Mouse (Mus musculus) stomach, embryonic 16.5 days (tissue): ENCODE data around the gene Mrpl58. TPM values are rescaled to one million over a fixed set of nuclear protein-coding genes. Genes with fewer than 3 reads are reported as not detected.
A peak's percentile ranks its signal among the peaks of the same experiment; 100 is the strongest.

ENCODE experiments used
- ATAC-seq: fragments of 200-750 bp; cut with Nextera tagmentation; 2 replicates; pipeline ENCODE4 v1.8.0; 2017; ENCODE audit warnings: moderate number of reproducible peaks, moderate TSS enrichment; ENCODE audit not compliant: insufficient read depth, low FRiP score
- H3K27ac ChIP-seq: fragments of 300-500 bp; sonication (generic); 2 replicates; pipeline ENCODE4 v1.5.1; 2014; ENCODE audit warnings: low read length
- H3K27me3 ChIP-seq: fragments of 300-500 bp; sonication (generic); 2 replicates; pipeline ENCODE4 v1.6.1; 2014; ENCODE audit warnings: low read length, control low read depth, mixed read lengths; ENCODE audit not compliant: control insufficient read depth, insufficient read depth
- H3K36me3 ChIP-seq: fragments of 300-500 bp; sonication (generic); 2 replicates; pipeline ENCODE4 v1.6.1; 2014; ENCODE audit warnings: low read length; ENCODE audit not compliant: control insufficient read depth, insufficient read depth
- H3K4me1 ChIP-seq: fragments of 300-500 bp; sonication (generic); 2 replicates; pipeline ENCODE4 v1.6.1; 2014; ENCODE audit warnings: low read length, control low read depth, mixed read lengths; ENCODE audit not compliant: control insufficient read depth, insufficient read depth
- H3K4me2 ChIP-seq: fragments of 300-500 bp; sonication (generic); 2 replicates; pipeline ENCODE4 v1.6.1; 2014; ENCODE audit warnings: low read depth, low read length, mixed read lengths
- H3K4me3 ChIP-seq: fragments of 300-500 bp; sonication (generic); replicated peaks from 2 replicates; pipeline ENCODE4 v1.5.1; 2014; ENCODE audit warnings: mild to moderate bottlenecking, low read length
- H3K9ac ChIP-seq: fragments of 300-500 bp; sonication (generic); 2 replicates; pipeline ENCODE4 v1.6.1; 2014; ENCODE audit warnings: low read length
- H3K9me3 ChIP-seq: fragments of 300-500 bp; sonication (generic); replicated peaks from 2 replicates; pipeline ENCODE4 v1.6.1; 2016; ENCODE audit warnings: low read length, control low read depth; ENCODE audit not compliant: control insufficient read depth
- WGBS: fragments of 180-500 bp; shearing (Covaris S2); extraction: QIAGEN DNeasy Blood & Tissue Kit; methylation state at CpG from one replicate; pipeline ENCODE4 v1.1.7; 2014; 5-methylcytosine and 5-hydroxymethylcytosine counted together
- polyA plus RNA-seq: library from polyadenylated mRNA; unstranded; fragments of >200 nt; fragmentation: Nextera tagmentation; extraction: Ambion mirVana; gene quantifications from 2 replicates; pipeline ENCODE4 v1.2.1, GENCODE M21; 2015

The Mrpl58 gene
- polyA plus RNA-seq, 1 experiment from 2014 or later, result 160 TPM

DNA sequence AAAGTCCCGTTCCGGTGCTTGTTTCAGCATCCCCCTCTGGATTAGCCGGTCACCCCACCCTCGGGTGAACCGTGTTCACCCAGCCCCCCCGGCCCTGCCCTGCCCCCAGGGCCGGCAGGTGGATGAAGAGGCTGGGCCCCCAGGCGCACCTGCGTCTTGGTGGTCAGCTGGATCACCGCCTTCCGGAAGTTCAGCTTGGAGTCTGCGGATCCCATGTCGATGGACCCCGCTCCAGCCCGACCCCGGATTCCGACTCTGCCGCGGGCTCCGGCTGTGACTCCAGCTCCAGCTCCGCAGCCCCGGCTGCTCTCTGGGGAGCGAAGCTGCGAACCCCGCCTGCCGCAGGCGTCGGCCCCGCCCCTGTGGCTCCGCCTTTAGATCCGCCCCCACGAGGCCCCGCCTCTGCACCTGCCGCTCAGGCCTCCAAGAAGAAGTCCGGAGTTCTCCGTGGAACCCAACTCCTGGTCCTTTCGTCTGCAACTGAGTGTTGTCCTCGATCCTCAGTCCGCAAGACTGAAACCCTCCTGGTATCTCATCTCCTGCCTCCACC lies 36.1 kb upstream of the Mrpl58 start, which contains the start of gene Hid1:
TSS of gene Hid1 (minus strand) at position 362 of the 550 bp plus-strand sequence.
- Histone ChIP-seq H3K36me3 (no peaks in the 10 kb centered on the region), H3K4me3 (peak within 1 kb of the TSS; percentile 63), H3K27ac (peak within 1 kb of the TSS; percentile 62), H3K9ac (peak within 1 kb of the TSS; percentile 77), H3K4me2 (peak within 1 kb of the TSS; percentile 82), H3K9me3 (no peaks in the 10 kb centered on the region), H3K27me3 (peaks cover 15% of the 10 kb centered on the region), H3K4me1 (peaks cover 33% of the 10 kb centered on the region)
- under 1% methylated on average over 39 of the region's 39 CpGs for WGBS
- ATAC-seq, result peak; percentile 75

DNA sequence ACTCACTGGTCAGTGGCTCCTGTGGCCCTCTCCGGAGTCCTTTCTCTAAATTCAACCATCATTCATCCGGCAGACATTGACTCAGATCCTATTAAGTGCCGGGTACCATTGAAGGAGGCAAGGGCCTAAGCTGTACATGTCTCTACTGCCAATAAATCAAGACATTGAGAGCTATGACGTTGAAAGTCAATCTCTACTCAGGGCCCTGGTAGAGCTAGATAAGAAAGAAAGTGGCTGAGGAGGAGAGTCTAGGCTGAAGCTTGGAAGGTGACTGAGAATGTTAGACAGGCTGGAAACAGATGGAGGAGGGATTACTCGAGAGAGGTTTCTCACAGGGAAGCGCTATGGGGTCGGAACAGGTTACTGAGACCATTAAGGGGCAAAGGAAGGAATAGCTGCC lies 33.2 kb upstream of the Mrpl58 start:
- H3K4me1 ChIP-seq, result peaks cover 25% of the 10 kb centered on the region
- no peak overlapping the region for H3K4me2 ChIP-seq
- ATAC-seq, result no peak
- H3K36me3 ChIP-seq, result no peaks in the 10 kb centered on the region
- WGBS, result 52% methylated on average over 7 of the region's 7 CpGs
- H3K9me3 ChIP-seq, result no peaks in the 10 kb centered on the region
- no peak overlapping the region for H3K9ac ChIP-seq
- no peak overlapping the region for H3K4me3 ChIP-seq
- H3K27me3 ChIP-seq, result peaks cover 28% of the 10 kb centered on the region
- no peak overlapping the region for H3K27ac ChIP-seq

DNA sequence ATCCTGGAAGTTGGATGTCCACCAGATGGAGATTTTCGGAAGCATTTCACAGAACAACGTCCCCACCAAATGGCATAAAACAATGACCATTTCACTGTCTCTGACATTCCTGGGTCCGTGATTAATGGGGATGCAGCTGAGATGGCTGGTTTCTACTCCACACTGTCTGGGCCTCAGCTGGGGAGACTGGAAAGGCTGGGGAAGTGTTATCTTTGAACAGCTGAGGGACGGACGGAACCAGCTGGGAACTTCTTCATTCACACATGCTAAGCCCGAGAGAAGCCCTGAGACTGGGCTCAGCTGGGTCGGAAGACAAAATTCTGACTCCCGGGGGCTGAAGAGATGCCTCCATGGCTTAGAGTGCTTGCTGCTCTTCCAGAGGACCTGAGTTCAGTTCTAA lies 32.2 kb upstream of the Mrpl58 start:
- Histone ChIP-seq H3K9me3 (no peaks in the 10 kb centered on the region), H3K4me1 (peaks cover 18% of the 10 kb centered on the region), H3K9ac (no peak overlapping the region), H3K4me3 (no peak overlapping the region), H3K27me3 (peaks cover 27% of the 10 kb centered on the region), H3K36me3 (no peaks in the 10 kb centered on the region), H3K27ac (no peak overlapping the region), H3K4me2 (no peak overlapping the region)
- 53% methylated on average over 8 of the region's 8 CpGs for WGBS
- no peak for ATAC-seq

DNA sequence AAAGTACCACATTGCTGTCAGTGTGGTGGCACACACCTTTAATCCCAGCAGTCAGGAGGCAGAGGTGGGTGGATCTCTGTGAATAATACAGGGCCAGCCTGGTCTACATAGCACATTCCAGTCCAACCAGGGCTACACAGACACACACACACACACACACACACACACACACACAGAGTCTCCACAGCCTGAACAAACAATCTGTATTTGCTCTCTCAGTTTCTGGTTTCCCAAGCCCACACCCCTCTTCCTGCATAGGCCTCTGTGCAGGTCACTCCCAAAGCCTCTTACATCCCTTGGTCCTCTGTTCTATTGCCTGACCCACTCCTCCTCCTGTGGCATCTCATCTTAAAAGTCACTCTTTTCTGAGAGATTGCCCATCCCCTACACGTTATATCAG lies 31.5 kb upstream of the Mrpl58 start:
- H3K4me3 ChIP-seq, result no peak overlapping the region

DNA sequence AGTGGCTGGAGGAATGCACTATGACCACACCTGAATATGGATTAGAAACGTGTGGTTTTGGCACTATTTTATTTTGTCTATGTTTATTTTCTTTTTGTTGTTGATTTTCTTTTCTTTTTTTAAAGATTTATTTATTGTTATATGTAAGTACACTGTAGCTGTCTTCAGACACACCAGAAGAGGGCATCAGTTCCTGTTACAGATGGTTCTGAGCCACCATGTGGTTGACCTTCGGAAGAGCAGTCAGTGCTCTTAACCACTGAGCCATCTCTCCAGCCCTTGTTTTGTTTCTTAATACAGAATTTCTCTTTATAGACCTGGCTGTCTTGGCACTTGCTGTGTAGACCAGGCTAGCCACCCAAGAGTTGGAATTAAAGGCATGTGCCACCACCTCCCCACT lies 30.8 kb upstream of the Mrpl58 start:
- H3K36me3 ChIP-seq, result no peaks in the 10 kb centered on the region
- WGBS, result 49% methylated on average over 2 of the region's 2 CpGs
- no peak overlapping the region for H3K9ac ChIP-seq
- no peaks in the 10 kb centered on the region for H3K9me3 ChIP-seq
- ATAC-seq, result no peak
- peaks cover 20% of the 10 kb centered on the region for H3K27me3 ChIP-seq
- H3K4me1 ChIP-seq, result peaks cover 7% of the 10 kb centered on the region
- H3K4me2 ChIP-seq, result no peak overlapping the region
- H3K27ac ChIP-seq, result no peak overlapping the region
- H3K4me3 ChIP-seq, result no peak overlapping the region

More for the DNA sequence above, 31.5 kb upstream of the Mrpl58 start:
- WGBS, result 53% methylated on average over 1 of the region's 1 CpGs
- peak; percentile 65; the same call in 1 of the 2 replicates for ATAC-seq
- H3K36me3 ChIP-seq, result no peaks in the 10 kb centered on the region
- no peaks in the 10 kb centered on the region for H3K9me3 ChIP-seq
- no peak overlapping the region for H3K4me2 ChIP-seq
- peaks cover 20% of the 10 kb centered on the region for H3K27me3 ChIP-seq
- H3K9ac ChIP-seq, result no peak overlapping the region
- H3K27ac ChIP-seq, result no peak overlapping the region
- peaks cover 13% of the 10 kb centered on the region for H3K4me1 ChIP-seq

DNA sequence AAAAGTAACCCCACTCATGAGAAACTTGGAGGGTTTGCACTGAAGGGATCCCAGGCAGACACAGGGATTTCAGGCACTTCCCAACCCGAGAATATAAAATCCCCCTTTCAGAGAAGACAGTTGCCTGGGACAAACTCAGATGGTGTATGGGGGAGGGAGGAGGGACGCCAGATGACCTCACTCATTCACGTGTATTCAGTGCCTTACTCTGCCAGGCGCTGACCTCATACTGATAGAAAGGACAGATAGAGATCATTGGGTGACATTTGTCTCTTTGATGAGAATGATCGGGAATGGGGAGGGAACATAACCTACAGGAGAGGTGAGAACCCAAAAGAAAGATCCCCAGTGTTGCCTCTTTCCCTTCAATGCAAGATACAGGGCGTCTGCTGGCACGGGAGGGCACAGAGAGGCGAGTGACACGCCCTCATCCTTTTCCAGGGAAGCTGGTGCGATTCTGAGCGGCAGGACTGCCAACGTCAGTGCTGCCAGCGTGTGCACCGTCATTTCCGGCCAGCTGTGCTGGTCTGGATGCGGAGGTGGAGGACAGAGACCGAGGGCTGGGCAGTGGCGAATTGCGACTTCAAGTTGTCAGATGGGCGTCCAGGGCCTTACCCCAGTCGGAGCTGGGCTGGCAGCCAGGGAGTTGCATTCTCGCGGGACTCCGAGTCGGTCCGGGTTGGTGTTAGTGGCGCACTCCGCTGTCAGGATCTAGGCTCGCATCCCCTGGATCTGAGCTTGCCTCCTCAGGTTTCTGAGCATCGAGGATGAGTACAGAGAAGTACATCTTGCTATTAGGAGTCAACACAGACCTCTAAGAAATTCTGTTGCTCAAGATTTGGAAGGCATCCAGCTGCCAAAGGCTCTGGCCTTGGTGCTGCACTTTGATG lies 29.5 kb upstream of the Mrpl58 start:
- H3K9me3 ChIP-seq, result no peaks in the 10 kb centered on the region
- ATAC-seq, result no peak
- H3K36me3 ChIP-seq, result no peaks in the 10 kb centered on the region
- H3K27ac ChIP-seq, result no peak overlapping the region
- peaks cover 7% of the 10 kb centered on the region for H3K4me1 ChIP-seq
- H3K9ac ChIP-seq, result peak overlapping the region; percentile 63
- peaks cover 13% of the 10 kb centered on the region for H3K27me3 ChIP-seq
- peak overlapping the region; percentile 36 for H3K4me3 ChIP-seq
- peak overlapping the region; percentile 64 for H3K4me2 ChIP-seq
- WGBS, result 1% methylated on average over 30 of the region's 30 CpGs

DNA sequence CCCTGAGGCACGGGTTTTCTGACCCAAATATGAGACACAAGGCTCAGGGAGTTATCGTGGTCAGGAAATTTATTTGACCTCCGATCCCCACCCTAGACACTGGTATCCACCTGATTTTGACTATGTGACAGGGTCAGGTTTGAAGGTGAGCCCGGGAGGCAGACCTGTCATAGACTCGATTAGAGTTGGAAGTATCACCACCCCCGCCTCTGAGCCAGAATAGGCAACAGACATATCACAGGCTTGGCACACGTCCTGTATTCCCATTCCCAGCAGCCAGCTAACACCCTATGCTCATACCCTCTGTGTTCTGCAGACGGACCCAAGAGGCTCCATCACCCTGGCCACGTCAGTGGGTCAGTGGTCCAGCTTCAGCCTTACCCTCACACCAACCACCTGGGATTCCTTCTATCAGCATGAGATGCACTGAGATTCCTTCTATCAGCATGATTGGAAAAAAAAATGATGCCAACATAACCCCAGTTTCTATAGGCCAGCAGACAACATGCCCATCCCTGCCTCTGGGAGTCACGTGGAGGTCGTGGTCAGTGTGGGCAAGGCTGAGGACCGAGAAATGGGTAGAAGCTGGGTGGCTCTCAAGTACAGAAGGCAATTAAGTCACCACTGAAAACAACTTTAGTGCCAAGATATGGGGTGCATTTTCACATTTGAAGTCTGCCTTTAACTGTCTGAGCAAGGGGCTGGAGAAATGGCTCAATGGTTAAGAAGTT lies 28.7 kb upstream of the Mrpl58 start:
- H3K4me1 ChIP-seq, result peaks cover 7% of the 10 kb centered on the region
- 55% methylated on average over 12 of the region's 12 CpGs for WGBS

DNA sequence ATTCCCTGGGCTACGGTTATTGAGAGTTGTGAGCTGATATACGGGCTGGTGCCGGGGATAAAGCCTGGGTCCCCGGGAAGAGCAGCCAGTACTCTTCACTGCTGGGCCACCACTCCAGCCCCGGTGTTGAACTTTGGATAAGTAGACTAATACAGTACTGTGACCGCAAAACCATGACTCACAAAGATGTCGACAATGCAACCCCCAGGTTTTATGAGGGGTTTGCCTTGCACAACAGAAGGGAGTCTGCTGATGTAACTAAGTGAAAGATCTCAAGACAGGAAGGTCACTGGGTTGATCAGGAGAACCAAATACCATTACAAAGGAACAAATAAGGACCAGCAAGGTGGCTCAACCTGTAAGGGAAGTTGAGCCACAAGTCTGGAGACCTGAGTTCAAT lies 26.8 kb upstream of the Mrpl58 start:
- Histone ChIP-seq H3K4me1 (peaks cover 7% of the 10 kb centered on the region), H3K9ac (no peak overlapping the region), H3K27me3 (peaks cover 13% of the 10 kb centered on the region), H3K4me3 (no peak overlapping the region), H3K9me3 (no peaks in the 10 kb centered on the region), H3K4me2 (no peak overlapping the region), H3K27ac (no peak overlapping the region), H3K36me3 (no peaks in the 10 kb centered on the region)
- 67% methylated on average over 7 of the region's 7 CpGs for WGBS
- ATAC-seq, result no peak

More for the DNA sequence above, 28.7 kb upstream of the Mrpl58 start:
- no peak overlapping the region; the same call in 1 of the 2 replicates for H3K4me3 ChIP-seq
- H3K4me2 ChIP-seq, result peak overlapping the region; percentile 64; the same call in 1 of the 2 replicates
- no peak overlapping the region for H3K9ac ChIP-seq
- ATAC-seq, result no peak
- peaks cover 13% of the 10 kb centered on the region for H3K27me3 ChIP-seq
- H3K27ac ChIP-seq, result no peak overlapping the region
- no peaks in the 10 kb centered on the region for H3K36me3 ChIP-seq
- H3K9me3 ChIP-seq, result no peaks in the 10 kb centered on the region

DNA sequence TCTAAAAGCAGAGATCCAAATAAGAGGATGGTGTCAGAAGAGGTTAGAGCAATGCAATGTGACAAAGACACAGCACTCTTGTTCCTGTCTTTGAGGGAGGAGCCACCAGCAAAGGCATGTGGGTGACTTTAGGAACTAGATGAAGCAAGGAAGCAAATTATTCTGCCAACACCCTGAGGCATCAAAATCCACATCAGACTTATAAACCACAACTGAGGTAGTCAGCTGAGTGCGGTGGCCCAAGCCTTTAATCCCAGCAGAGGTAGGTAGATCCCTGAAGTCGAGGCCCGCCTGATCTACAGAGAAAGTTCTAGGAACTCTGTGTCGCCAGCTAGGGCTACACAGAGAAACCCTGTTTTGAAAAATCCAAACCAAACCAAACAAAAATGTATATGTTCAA lies 26.3 kb upstream of the Mrpl58 start:
- no peak for ATAC-seq
- no peak overlapping the region for H3K4me3 ChIP-seq
- no peak overlapping the region for H3K4me2 ChIP-seq
- WGBS, result 87% methylated on average over 4 of the region's 4 CpGs
- H3K27ac ChIP-seq, result no peak overlapping the region
- peaks cover 13% of the 10 kb centered on the region for H3K27me3 ChIP-seq
- H3K9me3 ChIP-seq, result no peaks in the 10 kb centered on the region
- H3K4me1 ChIP-seq, result peaks cover 7% of the 10 kb centered on the region
- no peaks in the 10 kb centered on the region for H3K36me3 ChIP-seq
- no peak overlapping the region for H3K9ac ChIP-seq
